Comparison of ENCODE assay signal across 25 mouse cellular contexts in genomic region chr7:101634513-101634912, GRCm38 (mm10). TPM values are rescaled to one million over a fixed set of nuclear protein-coding genes. Genes with fewer than 3 reads are reported as not detected.
DNase-seq lines count a peak whose midpoint lies in the region; ATAC-seq and TF ChIP-seq lines count a peak whose summit lies in the region.
"Had no signal": no experiment of that assay in that cellular context is flagged by ENCODE, and none has a peak within 500 bp of the region (broad histone marks: within the 10 kb centered on the region; RNA-seq: fewer than 3 reads in every experiment).

No protein-coding gene starts in this region.

- intact Hi-C loops in left cerebral cortex, postnatal 25 days (cut with DNase I) = no loop called here

- no peak overlapping the region for H3K9ac ChIP-seq in liver, embryonic 12.5 days
- H3K9ac ChIP-seq: hindbrain, embryonic 13.5 days; limb, embryonic 13.5 days; liver, embryonic 15.5 days; neural tube, embryonic 15.5 days had no signal

- 10% methylated on average over 4 of the region's 4 CpGs for WGBS in spleen, adult 2 months
- 51% methylated on average over 4 of the region's 4 CpGs for WGBS in liver, embryonic 12.5 days (ENCODE audit: insufficient replicate concordance)

- no peaks in the 10 kb centered on the region for H3K9me3 ChIP-seq in liver, embryonic 12.5 days (replicated peaks)
- H3K9me3 ChIP-seq: heart, embryonic 10.5 days; hindbrain, embryonic 13.5 days; liver, embryonic 15.5 days; neural tube, embryonic 15.5 days had no signal

- TF ChIP-seq CTCF in spleen, adult 2 months (IDR thresholded peaks at IDR 0.05; ENCODE audit: extremely low read depth, insufficient read depth, insufficient read length, insufficient replicate concordance) = no peak

- H3K4me2 ChIP-seq in liver, embryonic 12.5 days = no peak overlapping the region
- H3K4me2 ChIP-seq: hindbrain, embryonic 13.5 days; limb, embryonic 13.5 days; liver, embryonic 15.5 days; midbrain, embryonic 11.5 days; neural tube, embryonic 15.5 days had no signal

- ATAC-seq in liver, embryonic 12.5 days = no peak
- ATAC-seq: intestine, embryonic 16.5 days had no signal

- H3K4me3 ChIP-seq in spleen, adult 2 months (ENCODE audit: extremely low read depth, insufficient read depth, insufficient read length) = no peak overlapping the region
- H3K4me3 ChIP-seq in liver, embryonic 12.5 days = no peak overlapping the region
- H3K4me3 ChIP-seq: erythroblast, embryonic 14.5 days; heart, embryonic 10.5 days; hindbrain, embryonic 13.5 days; left cerebral cortex, adult 2 months; limb, embryonic 13.5 days; liver, embryonic 15.5 days; neural tube, embryonic 15.5 days had no signal

- DNase-seq in spleen, adult 2 months (ENCODE audit: low read depth in 1 of 2, low spot score in 2 of 2) = peak; percentile 13 to 19
- no peak for DNase-seq in spleen, postnatal 4 days (ENCODE audit: low spot score in 2 of 2)
- peak; percentile 68 for DNase-seq in T-cell, adult 2 months (ENCODE audit: low spot score)
- DNase-seq in natural killer cell, adult 2 months (ENCODE audit: low spot score in 2 of 2) = peak; percentile 47 to 60
- peak; percentile 21 for DNase-seq in thymus, postnatal 4 days
- DNase-seq in left cerebral cortex, postnatal 25 days (ENCODE audit: low spot score in 2 of 2) = no peak
- DNase-seq: adrenal gland, postnatal 25 days; cerebellum, adult 2 months; gastrocnemius, postnatal 25 days; heart, postnatal 10 days; kidney, postnatal 10 days; lung, postnatal 10 days had no signal

- H3K4me1 ChIP-seq in spleen, adult 2 months (ENCODE audit: control insufficient read depth, insufficient read depth, insufficient read length) = no peaks in the 10 kb centered on the region
- no peaks in the 10 kb centered on the region for H3K4me1 ChIP-seq in liver, embryonic 12.5 days
- H3K4me1 ChIP-seq: heart, embryonic 10.5 days; hindbrain, embryonic 13.5 days; limb, embryonic 13.5 days; liver, embryonic 15.5 days; neural tube, embryonic 15.5 days had no signal

- no peaks in the 10 kb centered on the region for H3K27me3 ChIP-seq in spleen, adult 2 months (ENCODE audit: control insufficient read depth, insufficient read depth, low read length)
- H3K27me3 ChIP-seq in liver, embryonic 12.5 days (replicated peaks) = no peaks in the 10 kb centered on the region
- H3K27me3 ChIP-seq: hindbrain, embryonic 13.5 days; limb, embryonic 13.5 days; liver, embryonic 15.5 days; neural tube, embryonic 15.5 days had no signal

- H3K27ac ChIP-seq in spleen, adult 2 months (ENCODE audit: insufficient read depth, low read length) = peak overlapping the region; percentile 44
- no peak overlapping the region for H3K27ac ChIP-seq in liver, embryonic 12.5 days
- H3K27ac ChIP-seq: heart, embryonic 10.5 days; hindbrain, embryonic 13.5 days; left cerebral cortex, adult 2 months; limb, embryonic 13.5 days; liver, embryonic 15.5 days; neural tube, embryonic 15.5 days; stomach, postnatal 0 days had no signal

- no peak for TF ChIP-seq POLR2A in spleen, adult 2 months (IDR thresholded peaks at IDR 0.05; ENCODE audit: low read depth, low read length)

- no peaks in the 10 kb centered on the region for H3K36me3 ChIP-seq in spleen, adult 2 months (ENCODE audit: control insufficient read depth, insufficient read depth, low read length)
- H3K36me3 ChIP-seq in liver, embryonic 12.5 days = no peaks in the 10 kb centered on the region
- H3K36me3 ChIP-seq: heart, embryonic 10.5 days; hindbrain, embryonic 13.5 days; limb, embryonic 13.5 days; liver, embryonic 15.5 days; neural tube, embryonic 15.5 days had no signal

RNA-seq across cellular contexts. Expression of gene Clpb, which starts 28.9 kb away (rescaled TPM):
- polyA plus RNA-seq in spleen, adult 2 months (2012; rRNA removed) = 6.5 TPM in 2 replicates
- polyA plus RNA-seq in liver, embryonic 12.5 days (2016; fragmentation: Nextera tagmentation; extraction: Ambion mirVana) = 31.9 and 34.6 TPM in 2 replicates
- total RNA-seq in left cerebral cortex, postnatal 25 days (2021) = 10 to 100 TPM; 51.0 to 51.9 TPM

RNA-seq across cellular contexts. Expression of gene Art2b, which starts 49.1 kb away (rescaled TPM):
- 9.5 and 11.7 TPM in 2 replicates for polyA plus RNA-seq in spleen, adult 2 months (2012; rRNA removed)
- 0.07 TPM in 1 of 2 replicates, not detected in the other for polyA plus RNA-seq in liver, embryonic 12.5 days (2016; fragmentation: Nextera tagmentation; extraction: Ambion mirVana)
- not detected for total RNA-seq in left cerebral cortex, postnatal 25 days (2021)
- total RNA-seq: adrenal gland, postnatal 25 days; common myeloid progenitor, adult 5-6 weeks; gastrocnemius, postnatal 25 days; heart, postnatal 10 days; left cerebral cortex, adult 2 months had no signal
- polyA plus RNA-seq: cerebellum, adult 2 months; embryonic facial prominence, embryonic 11.5 days; erythroblast, embryonic 14.5 days; heart, embryonic 10.5 days; hindbrain, embryonic 13.5 days; limb, embryonic 13.5 days; liver, embryonic 15.5 days; midbrain, embryonic 11.5 days; neural tube, embryonic 15.5 days; stomach, postnatal 0 days had no signal

Comparison
In these comparisons a context has a peak if more than half of its experiments do, and no peak if none do; other contexts are left out.
1. DNase-seq: peak in spleen, adult 2 months (2 of 2), T-cell, adult 2 months (single experiment), natural killer cell, adult 2 months (2 of 2) and thymus, postnatal 4 days (single experiment); none in spleen, postnatal 4 days (0 of 2) and left cerebral cortex, postnatal 25 days (0 of 2).